Mouse (Mus musculus): ENCODE measurements at regions not wholly inside any gene's neighbourhood (a gene's known extent, or its start where the extent isn't known, plus 50 kb on each side); places are given as distances from the start of the nearest gene placed in this dataset.

GRCm38 (mm10) chr3:121593143-121593542 lies 60.9 kb upstream of the Slc44a3 start:
- TF ChIP-seq POLR2A (IDR thresholded peaks at IDR 0.05; ENCODE audit: insufficient read depth, low read length) = no peak
- no peak for TF ChIP-seq CTCF (IDR thresholded peaks at IDR 0.05; ENCODE audit: low read depth, low read length)
